Mouse (Mus musculus) CH12.LX (cell line): Measurements from ENCODE around the gene Exph5. TPM values are rescaled to one million over a fixed set of nuclear protein-coding genes. Genes with fewer than 3 reads are reported as not detected.

Source experiments
- polyA plus RNA-seq: library from polyadenylated mRNA; unstranded; fragments of >175 nt; gene quantifications from 2 replicates; pipeline ENCODE4 v1.2.1, GENCODE M21; 2012; ENCODE audit warnings: low read depth; ENCODE audit not compliant: insufficient read length
- total RNA-seq, 2 experiments: library from RNA; depleted of rRNA; stranded (reverse); fragments of 300-350 nt in 1 of 2; fragments of >200 nt in 1 of 2; gene quantifications; 2 replicates each; pipeline ENCODE4 v1.2.3; 2012 to 2014

Exph5 gene
- total and polyA plus RNA-seq, 3 experiments, result 0.04 TPM; not detected in 2

Other genes starting within 250 kb of the Exph5 start
- 23.4 and 29.1 TPM in 2 replicates for gene Ddx10, start 53.6 kb upstream of the Exph5 start, total RNA-seq (2012; rRNA removed)
- 36.1 and 39.2 TPM in 2 replicates for gene Ddx10, start 53.6 kb upstream of the Exph5 start, total RNA-seq (2014; rRNA removed)
- 64.2 and 65.1 TPM in 2 replicates for gene Ddx10, start 53.6 kb upstream of the Exph5 start, polyA plus RNA-seq
- gene Kdelc2, start 82.4 kb downstream of the Exph5 start, total RNA-seq (2012; rRNA removed), result not detected in 2 replicates
- not detected in 2 replicates for gene Kdelc2, start 82.4 kb downstream of the Exph5 start, total RNA-seq (2014; rRNA removed)
- gene Kdelc2, start 82.4 kb downstream of the Exph5 start, polyA plus RNA-seq, result not detected in 2 replicates
- 0.30 and 0.38 TPM in 2 replicates for gene 4930550C14Rik, start 100.7 kb downstream of the Exph5 start, total RNA-seq (2012; rRNA removed)
- gene 4930550C14Rik, start 100.7 kb downstream of the Exph5 start, total RNA-seq (2014; rRNA removed), result 1.3 and 1.7 TPM in 2 replicates
- 0.97 and 1.5 TPM in 2 replicates for gene 4930550C14Rik, start 100.7 kb downstream of the Exph5 start, polyA plus RNA-seq
- 19.0 and 26.0 TPM in 2 replicates for gene Atm, start 235.1 kb downstream of the Exph5 start, total RNA-seq (2012; rRNA removed)
- gene Atm, start 235.1 kb downstream of the Exph5 start, total RNA-seq (2014; rRNA removed), result 22.8 and 26.4 TPM in 2 replicates
- gene Atm, start 235.1 kb downstream of the Exph5 start, polyA plus RNA-seq, result 28.3 and 33.6 TPM in 2 replicates
- gene Npat, start 235.4 kb downstream of the Exph5 start, total RNA-seq (2012; rRNA removed), result 12.6 and 14.8 TPM in 2 replicates
- 21.2 and 22.3 TPM in 2 replicates for gene Npat, start 235.4 kb downstream of the Exph5 start, total RNA-seq (2014; rRNA removed)
- gene Npat, start 235.4 kb downstream of the Exph5 start, polyA plus RNA-seq, result 18.6 and 21.5 TPM in 2 replicates